Mouse (Mus musculus) adrenal gland, postnatal 14 days (tissue): ENCODE data around the gene Gp1bb. TPM values are rescaled to one million over a fixed set of nuclear protein-coding genes. Genes with fewer than 3 reads are reported as not detected.

Experiments used
- DNase-seq: peaks from one replicate; pipeline ENCODE4 v3.0.0; 2021; ENCODE audit warnings: mixed read lengths
- total RNA-seq: library from RNA; stranded (reverse); gene quantifications from 2 replicates; pipeline ENCODE4 v1.2.3, GENCODE M21; 2021

Gp1bb gene
- total RNA-seq, 1 experiment from 2014 or later, result 0.41 TPM

DNA sequence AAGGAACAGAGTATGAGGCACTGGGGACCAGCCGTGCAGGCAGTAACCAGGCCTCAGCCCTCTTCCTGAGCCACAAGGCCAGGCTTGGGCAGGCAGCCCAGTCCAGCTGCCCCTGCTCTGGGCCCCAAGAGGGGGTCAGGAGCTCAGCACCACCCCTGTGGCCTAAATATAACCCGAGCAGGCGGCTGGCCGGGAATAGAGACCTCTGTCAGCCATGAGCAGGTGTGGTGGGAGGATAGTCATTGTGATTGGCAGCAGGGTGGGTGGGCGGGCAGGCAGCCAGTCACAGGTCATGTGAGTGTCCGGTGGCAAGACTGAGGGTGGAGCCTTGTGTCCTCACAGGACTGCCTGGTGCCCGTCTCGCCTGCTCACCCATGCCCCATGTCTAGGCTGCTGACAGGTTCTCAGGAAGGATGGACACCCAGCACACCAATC, 17.9 kb downstream of the Gp1bb start:
- DNase-seq, result peak; percentile 54

DNA sequence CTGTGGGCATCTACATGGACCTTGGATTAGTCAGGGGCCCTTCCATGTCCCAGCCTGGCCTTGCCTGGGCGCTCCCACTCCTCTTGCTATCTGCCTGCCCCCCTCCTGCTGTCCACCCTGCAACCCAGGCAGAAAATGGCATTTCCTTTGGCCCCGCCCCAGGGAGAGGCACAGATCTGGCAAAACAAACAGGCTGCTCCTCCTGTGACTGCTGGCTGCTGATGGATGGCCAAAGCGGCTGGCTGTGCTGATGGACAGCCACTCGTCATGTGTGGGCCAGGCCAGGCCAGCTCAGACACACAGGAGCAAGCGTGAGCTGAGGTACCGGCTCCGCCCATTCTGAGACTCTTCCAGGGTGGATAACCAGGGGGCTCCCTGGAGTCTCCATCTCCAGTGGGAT, 20.8 kb downstream of the Gp1bb start:
- no peak for DNase-seq

DNA sequence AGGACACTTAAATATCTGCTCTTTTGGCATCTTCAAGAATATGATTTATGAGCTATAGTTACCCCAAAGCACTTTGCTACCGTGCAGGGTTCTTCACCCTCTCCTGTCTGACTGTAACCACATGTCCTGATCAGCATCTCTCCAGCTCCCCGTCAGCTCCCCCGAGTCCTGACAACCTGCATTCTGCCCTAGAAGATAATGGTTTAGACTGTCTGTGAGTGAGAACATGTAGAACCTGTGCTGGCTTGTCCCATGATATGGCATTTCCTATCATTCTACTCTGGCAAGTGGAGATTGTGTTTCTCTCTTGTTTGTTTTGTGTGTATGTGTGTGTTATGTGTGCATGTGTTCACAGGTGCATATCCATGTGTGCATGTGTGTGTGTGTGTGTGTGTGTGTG, 24.2 kb downstream of the Gp1bb start:
- no peak for DNase-seq

DNA sequence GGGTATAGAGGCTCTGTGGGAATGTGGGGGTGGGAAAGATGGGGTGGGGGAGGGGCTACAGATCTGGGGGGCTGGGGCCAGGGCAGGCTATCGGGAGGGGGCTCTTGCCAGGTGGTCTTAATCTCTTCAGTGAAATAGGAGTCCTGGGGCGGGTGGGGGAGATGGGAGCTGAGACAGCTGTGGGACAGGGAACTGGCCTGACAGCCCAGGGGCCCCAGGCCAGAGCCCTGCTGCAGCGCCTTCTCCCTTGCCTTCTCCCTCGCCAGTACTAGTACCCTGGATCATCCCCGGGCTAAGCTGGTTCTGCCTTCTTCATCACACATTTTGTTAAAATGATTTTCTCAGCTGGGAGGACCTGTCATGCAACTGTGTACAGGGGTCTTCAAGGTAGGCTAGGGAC, 25.9 kb downstream of the Gp1bb start:
- DNase-seq, result no peak

DNA sequence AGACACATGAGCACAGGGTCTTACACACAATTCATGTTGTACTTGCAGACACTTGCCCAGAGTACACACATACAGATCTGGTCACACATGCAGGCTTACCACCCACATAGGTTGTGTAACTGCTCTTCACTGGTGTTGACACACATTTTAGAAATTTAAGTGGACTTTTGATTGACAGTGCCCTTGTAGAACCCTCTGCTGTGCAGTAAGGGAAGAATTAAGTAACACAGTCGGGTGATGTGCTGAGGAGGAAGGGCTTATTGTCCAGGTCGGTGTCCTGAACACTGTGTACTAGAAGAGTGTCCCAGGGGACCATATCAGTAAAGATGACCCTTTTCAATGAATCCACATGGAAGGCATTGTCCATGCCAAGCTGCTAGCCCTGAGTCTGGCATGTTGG, 28.3 kb downstream of the Gp1bb start:
- DNase-seq, result no peak

DNA sequence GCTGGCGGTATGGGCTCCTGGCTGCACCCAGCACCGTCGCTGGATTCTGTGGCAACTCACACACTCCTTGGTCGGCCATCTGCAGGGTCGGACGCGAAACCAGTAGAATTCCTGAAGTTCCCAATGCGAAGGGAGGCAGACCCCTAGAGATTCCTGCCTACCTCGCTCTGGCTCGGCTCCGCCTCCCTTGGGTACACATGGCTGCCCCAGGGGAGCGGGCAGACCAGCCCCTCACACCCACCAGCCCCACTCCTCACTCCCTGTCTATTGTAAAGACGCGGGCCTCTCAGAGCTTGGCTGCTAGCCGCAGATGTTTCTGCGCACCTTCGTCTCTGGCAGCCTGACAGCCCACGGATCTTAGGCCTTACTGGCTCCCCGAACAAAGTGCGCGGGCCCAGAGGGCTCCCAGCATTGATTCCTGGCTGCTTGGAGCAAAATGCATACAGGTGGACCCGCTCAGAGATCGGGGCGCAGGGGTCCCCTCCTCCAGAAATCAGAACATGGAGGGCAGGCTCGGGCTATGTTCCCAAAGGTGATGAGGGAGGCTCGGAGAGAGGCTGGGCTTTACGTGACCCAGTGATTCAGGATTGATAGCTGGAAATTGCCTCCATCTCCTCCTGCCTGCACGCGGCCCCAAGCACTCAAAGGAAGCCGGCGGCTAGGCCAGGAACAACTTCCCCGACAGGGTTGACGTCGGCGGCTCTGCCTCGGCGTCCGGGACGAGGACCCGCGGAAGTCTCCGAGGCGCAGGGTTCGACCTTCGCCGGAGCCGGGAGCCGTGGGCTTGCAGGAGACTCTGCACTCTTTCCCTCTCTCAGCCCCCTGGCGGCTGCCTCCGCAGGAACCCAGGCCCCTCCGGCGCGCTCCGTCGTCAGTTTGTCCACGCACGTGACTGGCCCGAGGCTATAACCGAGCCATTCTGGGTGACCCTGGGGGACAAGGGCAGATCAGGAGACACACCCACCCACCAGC, 30.9 kb downstream of the Gp1bb start:
- peak; percentile 56 for DNase-seq

- DNase-seq, result no peak
Measured at GRCm38 (mm10) chr16:18589804-18590790, 32.1 kb downstream of the Gp1bb start, which contains the start of gene Tbx1. Gene Tbx1, minus strand, starts transcription at chr16:18590671.

DNA sequence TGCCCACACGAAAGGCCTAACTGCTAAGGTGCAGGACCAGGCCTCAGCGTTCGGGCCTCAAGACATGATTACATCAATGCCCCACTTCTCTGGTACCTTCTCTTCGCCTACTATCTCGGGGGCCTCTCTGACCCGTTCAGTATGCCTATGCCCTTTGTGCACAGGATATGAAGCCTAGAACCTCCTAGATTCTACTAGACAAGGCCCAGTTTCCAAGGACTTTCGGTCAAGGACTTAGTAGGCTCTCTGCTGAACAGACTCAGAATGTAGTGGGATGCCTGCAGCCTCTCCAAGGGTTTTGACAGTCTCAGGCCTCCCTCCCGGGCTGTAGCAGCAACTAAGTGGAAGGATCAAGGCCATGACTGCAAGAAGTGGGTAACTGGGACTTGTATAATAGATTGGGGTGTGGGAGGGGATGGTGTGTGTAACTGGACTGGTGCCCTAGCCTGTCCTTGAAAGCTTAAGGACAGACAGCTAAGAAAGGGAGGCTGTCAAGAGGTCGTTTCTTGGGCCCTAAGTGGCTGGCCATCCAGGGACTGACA, 33.1 kb downstream of the Gp1bb start:
- DNase-seq, result no peak

GRCm38 (mm10) chr16:18588738-18589055, 33.5 kb downstream of the Gp1bb start:
- DNase-seq, result no peak

GRCm38 (mm10) chr16:18587847-18588737, 34.1 kb downstream of the Gp1bb start:
- no peak for DNase-seq

- DNase-seq, result no peak
Measured at GRCm38 (mm10) chr16:18586906-18587546, 35.2 kb downstream of the Gp1bb start.

- DNase-seq, result no peak
Measured at GRCm38 (mm10) chr16:18586076-18586905, 35.9 kb downstream of the Gp1bb start.

DNA sequence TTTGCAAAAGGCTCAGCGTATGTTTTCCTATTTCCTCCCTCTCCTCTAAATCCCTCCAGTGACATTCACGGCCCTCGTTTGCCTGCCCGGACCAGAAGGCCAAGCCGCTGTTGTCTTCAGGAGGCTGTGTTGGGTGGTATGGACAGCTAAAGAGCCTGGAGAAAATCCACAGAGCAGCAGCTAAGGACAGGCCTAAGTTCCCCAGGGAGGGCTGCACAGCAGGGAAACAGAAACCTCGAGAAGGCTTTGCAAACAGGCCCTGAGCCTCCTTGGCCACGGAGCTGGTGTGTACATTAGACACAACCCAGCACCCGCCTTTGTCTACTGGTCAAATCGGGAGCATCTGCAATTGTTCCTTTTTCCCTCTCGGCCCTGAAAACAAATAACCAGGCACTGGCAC, 36.5 kb downstream of the Gp1bb start:
- no peak for DNase-seq

DNA sequence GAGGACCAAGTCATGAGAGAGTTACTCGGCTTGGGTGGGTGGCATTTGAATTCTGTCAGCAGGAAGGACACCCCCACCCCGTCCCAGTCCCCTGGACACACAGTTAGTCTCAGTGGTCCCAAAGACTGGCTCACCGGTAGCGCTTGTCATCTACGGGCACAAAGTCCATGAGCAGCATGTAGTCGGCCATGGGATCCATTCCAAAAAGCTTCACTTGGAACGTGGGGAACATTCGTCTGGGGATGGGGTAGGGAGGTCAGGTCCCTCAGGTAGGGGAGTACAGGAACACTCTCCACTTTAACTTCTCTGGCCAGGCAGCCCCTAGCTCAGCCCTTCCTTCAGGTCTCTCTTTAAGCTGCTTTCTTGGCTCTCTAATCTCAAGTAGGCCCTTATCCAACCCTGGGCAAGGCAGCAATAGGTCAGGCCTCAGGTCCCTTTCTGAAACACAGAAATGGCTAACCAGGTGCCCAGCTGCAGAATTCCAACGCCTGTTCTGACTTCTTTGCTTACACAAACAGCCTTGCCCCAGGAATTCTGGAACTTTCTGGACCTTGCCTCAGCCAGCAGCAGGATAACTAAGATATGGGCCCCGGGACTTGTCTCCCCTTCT, 37.2 kb downstream of the Gp1bb start:
- DNase-seq, result no peak

- no peak for DNase-seq
Measured at GRCm38 (mm10) chr16:18583673-18584357, 38.4 kb downstream of the Gp1bb start.

GRCm38 (mm10) chr16:18583169-18583568, 39.0 kb downstream of the Gp1bb start:
- DNase-seq, result no peak

DNA sequence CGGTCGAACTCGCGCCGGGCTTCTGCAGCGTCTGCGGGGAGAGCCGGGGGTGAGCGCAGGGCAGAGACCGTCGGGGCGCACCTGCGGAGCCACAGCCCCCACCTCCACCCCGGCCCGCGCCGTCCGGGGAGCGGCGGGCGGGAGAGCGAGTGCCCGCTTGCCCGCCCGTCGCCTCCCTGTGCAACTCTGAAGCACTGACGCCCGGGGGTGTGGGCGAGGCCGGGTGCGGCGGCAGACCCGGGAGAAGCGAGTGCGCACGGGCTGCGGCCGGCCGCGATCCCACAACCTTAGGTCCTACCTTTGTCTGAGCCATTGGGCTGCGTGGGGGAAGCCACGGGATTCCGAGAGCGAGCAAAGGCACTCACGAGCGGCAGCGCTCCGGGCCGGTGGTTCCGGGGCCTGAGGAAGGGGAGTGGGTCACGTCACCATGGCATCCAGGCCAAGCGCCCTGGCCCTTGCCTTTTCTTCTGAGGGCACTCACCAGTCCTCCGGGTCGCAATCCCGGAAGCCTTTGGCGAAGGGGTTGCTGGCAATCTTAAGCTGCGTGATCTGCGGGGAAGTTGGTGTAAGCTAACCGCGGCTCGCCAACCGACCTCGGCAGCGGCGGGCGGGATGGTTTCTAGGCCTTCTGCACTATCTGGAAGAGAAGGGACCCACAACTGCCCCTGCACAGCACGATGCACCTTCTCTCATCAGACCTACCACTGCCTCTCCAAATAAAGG, 39.6 kb downstream of the Gp1bb start:
- no peak for DNase-seq

DNA sequence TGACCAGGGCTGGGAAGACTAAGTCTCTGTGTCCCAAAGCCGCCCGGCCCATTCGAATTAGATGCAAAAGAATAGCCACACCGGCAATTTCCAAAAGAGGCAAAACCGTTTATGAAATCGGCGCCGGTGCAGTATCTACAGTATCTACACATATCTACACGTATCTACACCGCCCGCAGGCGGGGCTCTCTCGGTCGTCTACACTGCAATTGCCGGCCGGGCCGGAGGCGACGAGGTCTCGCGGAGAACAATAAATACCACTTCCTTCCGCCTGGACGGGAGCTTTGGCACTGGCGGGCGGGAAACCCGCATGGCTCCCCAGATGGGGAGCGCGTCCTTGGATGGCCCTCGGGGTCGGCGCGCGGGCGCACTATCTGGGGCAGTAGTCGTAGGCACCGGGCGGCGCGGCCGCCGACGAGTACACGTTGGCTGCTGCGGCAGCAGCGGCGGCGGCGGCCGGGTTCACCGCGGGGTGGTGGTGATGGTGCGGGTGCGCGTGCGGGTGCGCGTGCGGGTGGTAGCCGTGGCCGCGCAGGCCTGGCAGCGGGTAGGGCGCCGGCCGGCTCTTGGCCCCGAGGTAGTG, 40.5 kb downstream of the Gp1bb start:
- peak; percentile 60 for DNase-seq
